Mouse (Mus musculus): ENCODE measurements around the gene Kcnc1.

DNA sequence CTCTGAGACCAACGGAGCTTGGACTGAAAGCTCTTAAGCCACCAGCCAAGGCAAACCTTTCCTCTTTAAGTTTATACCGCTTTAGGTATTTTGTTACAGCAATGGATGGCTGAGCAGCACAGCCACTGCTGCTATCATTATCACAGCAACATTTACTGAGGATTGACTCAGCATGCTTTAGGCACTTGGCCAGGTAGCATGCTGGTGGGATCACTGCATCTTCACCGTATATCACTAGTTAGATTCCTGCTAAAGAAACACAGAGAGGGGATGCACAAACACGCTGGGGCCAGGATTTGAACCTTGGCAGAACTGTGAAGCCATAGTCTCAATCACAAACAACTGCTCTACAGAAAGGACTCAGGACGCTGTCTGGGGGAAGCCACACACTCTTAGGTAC, 90.5 kb downstream of the Kcnc1 start:
- TF ChIP-seq CTCF (conservative IDR thresholded peaks at IDR 0.05; ENCODE audit: low read length) (no peak), POU5F1 (IDR thresholded peaks at IDR 0.05; ENCODE audit: borderline replicate concordance, low read length) (no peak), NANOG (IDR thresholded peaks at IDR 0.05; ENCODE audit: borderline replicate concordance, low read length) (no peak)
